Mouse (Mus musculus) CD4-positive helper T cell, adult 2 months (primary cell): Measurements from ENCODE around the gene Xkr8.
A peak's percentile ranks its signal among the peaks of the same experiment; 100 is the strongest.
"Not testable (repeated sequence)": the region's sequence is repeated elsewhere in the genome, so short reads cannot be mapped to it uniquely, and the experiment has no call there.

Experiments
- DNase-seq: peaks from one replicate; pipeline ENCODE4 v3.0.0-alpha.2; 2012; ENCODE audit warnings: low read depth, missing footprints, low spot score

Gene Xkr8

GRCm38 (mm10) chr4:132732148-132732684, at the start of gene Xkr8:
Gene Xkr8, minus strand, starts transcription at chr4:132732546.
- peak; percentile 85 for DNase-seq

- no peak for DNase-seq
Observed at GRCm38 (mm10) chr4:132780288-132780687, 47.9 kb upstream of the Xkr8 start.

GRCm38 (mm10) chr4:132778562-132779201, 46.3 kb upstream of the Xkr8 start:
- no peak for DNase-seq

- peak; percentile 65 for DNase-seq
Observed at GRCm38 (mm10) chr4:132776764-132777163, 44.4 kb upstream of the Xkr8 start.

- peak; percentile 52 for DNase-seq
Observed at GRCm38 (mm10) chr4:132774905-132775304, 42.6 kb upstream of the Xkr8 start.

- DNase-seq: peak; percentile 32
Observed at GRCm38 (mm10) chr4:132771776-132772175, 39.4 kb upstream of the Xkr8 start.

- peak; percentile 99 for DNase-seq
Observed at GRCm38 (mm10) chr4:132767914-132768876, 35.8 kb upstream of the Xkr8 start, which contains the start of gene Rpa2. Gene Rpa2, plus strand, starts transcription at chr4:132768332.

- not testable (repeated sequence) for DNase-seq
Observed at GRCm38 (mm10) chr4:132763125-132763524, 30.8 kb upstream of the Xkr8 start.

- DNase-seq: no peak
Observed at GRCm38 (mm10) chr4:132762602-132763001, 30.3 kb upstream of the Xkr8 start.

- no peak for DNase-seq
Observed at GRCm38 (mm10) chr4:132760296-132760695, 27.9 kb upstream of the Xkr8 start.

- peak; percentile 57 for DNase-seq
Observed at GRCm38 (mm10) chr4:132757633-132758351, 25.4 kb upstream of the Xkr8 start.

GRCm38 (mm10) chr4:132756974-132757373, 24.6 kb upstream of the Xkr8 start, which contains the start of gene Smpdl3b:
Gene Smpdl3b, minus strand, starts transcription at chr4:132757252.
- DNase-seq: peak; percentile 77

GRCm38 (mm10) chr4:132752992-132753391, 20.6 kb upstream of the Xkr8 start:
- DNase-seq: no peak

- no peak for DNase-seq
Observed at GRCm38 (mm10) chr4:132749258-132749982, 17.1 kb upstream of the Xkr8 start.

- peak; percentile 78 for DNase-seq
Observed at GRCm38 (mm10) chr4:132748778-132749177, 16.4 kb upstream of the Xkr8 start.

- peak; percentile 83 for DNase-seq
Observed at GRCm38 (mm10) chr4:132747664-132748259, 15.4 kb upstream of the Xkr8 start.

GRCm38 (mm10) chr4:132746911-132747517, 14.7 kb upstream of the Xkr8 start:
- DNase-seq: peak; percentile 52

- no peak for DNase-seq
Observed at GRCm38 (mm10) chr4:132743992-132744911, 11.9 kb upstream of the Xkr8 start.

GRCm38 (mm10) chr4:132741491-132741890, 9.1 kb upstream of the Xkr8 start:
- DNase-seq: peak; percentile 58
